Mouse (Mus musculus): ENCODE measurements at regions not wholly inside any gene's neighbourhood (a gene's known extent, or its start where the extent isn't known, plus 50 kb on each side); places are given as distances from the start of the nearest gene placed in this dataset.

DNA sequence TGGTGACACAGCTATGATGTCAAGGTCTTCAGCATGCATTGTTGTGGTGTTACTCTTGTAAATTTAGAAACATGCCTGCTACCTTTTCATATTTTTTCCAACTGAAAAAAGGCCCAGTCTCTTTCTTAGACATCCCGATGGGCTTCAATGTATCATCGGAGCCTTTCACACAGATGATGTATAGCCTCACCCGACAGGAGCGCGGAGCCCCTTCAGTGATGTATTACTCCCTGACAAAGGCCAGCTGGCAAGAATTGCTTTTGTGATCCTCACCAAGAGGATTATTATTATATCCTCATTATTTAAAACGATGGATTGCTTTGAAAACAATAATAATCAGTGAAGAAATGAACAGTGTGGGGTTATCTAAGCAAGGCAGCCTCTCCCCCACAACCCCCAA, 765.5 kb upstream of the Ddx18 start:
- 89% methylated on average over 6 of the region's 6 CpGs for WGBS
- Histone ChIP-seq H3K4me3 (replicated peaks; ENCODE audit: insufficient read depth, low read depth, low read length) (no peak overlapping the region), H3K27me3 (ENCODE audit: control insufficient read depth, insufficient read depth, low read length) (no peaks in the 10 kb centered on the region), H3K4me1 (ENCODE audit: control insufficient read depth, insufficient read depth, low read length) (peaks cover 4% of the 10 kb centered on the region; the same call in 1 of the 2 replicates), H3K27ac (ENCODE audit: insufficient read depth, low read length) (no peak overlapping the region)
- no peak for TF ChIP-seq CTCF (IDR thresholded peaks at IDR 0.05; ENCODE audit: borderline replicate concordance, insufficient read depth, low read depth, low read length)
- no peak for TF ChIP-seq POLR2A (IDR thresholded peaks at IDR 0.05; ENCODE audit: borderline replicate concordance, insufficient read depth, low read length)
- DNase-seq: no peak

DNA sequence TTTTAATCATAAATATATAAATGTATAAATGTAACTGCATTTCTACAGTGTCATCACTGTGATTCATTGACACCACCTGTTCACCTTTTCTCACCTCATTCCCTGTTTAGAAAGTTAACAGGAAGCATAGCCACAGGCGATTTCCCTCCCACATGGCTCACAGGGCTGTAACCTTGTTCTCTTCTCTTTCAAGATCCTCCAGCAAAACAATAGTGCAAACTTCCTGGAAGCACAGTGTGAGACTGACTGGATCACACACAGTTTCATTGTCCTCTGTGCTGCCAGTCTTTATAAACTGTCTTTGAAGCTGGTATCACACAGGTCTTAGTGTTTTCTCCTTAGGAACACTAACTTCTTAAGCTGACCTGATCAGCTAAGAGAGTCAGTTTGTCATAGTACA, 760.5 kb upstream of the Ddx18 start:
- H3K4me3 ChIP-seq (replicated peaks; ENCODE audit: insufficient read depth, low read depth, low read length): no peak overlapping the region

More for the DNA sequence above, 760.5 kb upstream of the Ddx18 start:
- Histone ChIP-seq H3K27me3 (ENCODE audit: control insufficient read depth, insufficient read depth, low read length) (no peaks in the 10 kb centered on the region), H3K4me1 (ENCODE audit: control insufficient read depth, insufficient read depth, low read length) (peaks cover 4% of the 10 kb centered on the region; the same call in 1 of the 2 replicates), H3K27ac (ENCODE audit: insufficient read depth, low read length) (no peak overlapping the region)
- TF ChIP-seq POLR2A (IDR thresholded peaks at IDR 0.05; ENCODE audit: borderline replicate concordance, insufficient read depth, low read length) (no peak), CTCF (IDR thresholded peaks at IDR 0.05; ENCODE audit: borderline replicate concordance, insufficient read depth, low read depth, low read length) (no peak)
- WGBS: 33% methylated on average over 1 of the region's 1 CpGs
- peak; percentile 19 to 62 for DNase-seq

All from cerebellum, adult 2 months (tissue).